ENCODE assay signal across 8 mouse cellular contexts in the genomic region with DNA sequence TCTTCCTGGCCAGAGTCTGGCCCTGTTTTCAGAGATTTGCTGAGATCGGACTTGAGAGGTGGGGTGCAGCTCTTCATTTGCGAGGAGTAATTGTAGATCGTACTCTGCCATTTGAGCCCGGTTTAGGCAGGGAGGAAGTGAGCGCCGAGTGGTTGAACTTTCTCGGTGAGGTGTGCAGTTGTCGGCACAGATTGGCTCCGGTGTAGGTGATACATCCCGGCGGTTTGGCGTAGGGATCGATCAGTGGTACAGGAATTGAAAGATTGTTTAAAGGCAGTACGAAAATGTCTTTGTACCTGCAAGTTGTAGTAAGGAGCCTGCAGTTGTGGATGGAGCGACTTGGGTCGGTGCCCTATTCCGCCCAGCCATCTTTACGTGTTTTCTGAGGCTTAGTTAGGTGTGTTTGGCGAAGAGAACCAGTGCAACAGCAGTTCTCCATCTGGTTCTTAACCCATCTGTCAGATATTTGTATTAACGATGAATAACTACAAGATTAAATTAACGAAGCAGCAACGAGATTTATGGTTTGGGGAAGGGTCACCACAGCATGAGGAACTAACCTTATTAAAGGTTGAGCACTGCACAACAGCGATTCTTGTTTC. TPM values are rescaled to one million over a fixed set of nuclear protein-coding genes. Genes with fewer than 3 reads are reported as not detected.
A peak's percentile ranks its signal among the peaks of the same experiment; 100 is the strongest.
DNase-seq lines count a peak whose midpoint lies in the region; ATAC-seq and TF ChIP-seq lines count a peak whose summit lies in the region.

No protein-coding gene starts in this region.

- no peak; a peak in 1 of 4 replicates for TF ChIP-seq POLR2A in MEL (IDR thresholded peaks at IDR 0.05; ENCODE audit: control insufficient read depth in 1 of 2, insufficient read depth in 1 of 2, low read depth in 1 of 2, low read length in 2 of 2, poor library complexity in 1 of 2)
- no peak for TF ChIP-seq POLR2A in limb, embryonic 14.5 days (IDR thresholded peaks at IDR 0.05; ENCODE audit: borderline replicate concordance, extremely low read depth, insufficient read depth, insufficient read length)

- no peaks in the 10 kb centered on the region for H3K27me3 ChIP-seq in MEL (ENCODE audit: control insufficient read depth in 1 of 2, insufficient read depth in 2 of 2, low read length in 2 of 2)
- peaks cover 11% of the 10 kb centered on the region for H3K27me3 ChIP-seq in erythroblast, embryonic 14.5 days (ENCODE audit: control insufficient read depth)
- H3K27me3 ChIP-seq in limb, embryonic 14.5 days (ENCODE audit: control insufficient read depth, insufficient read depth, low read length) = no peaks in the 10 kb centered on the region

- intact Hi-C loops in left cerebral cortex, adult 2 months (cut with DNase I) = loop anchor here (10.0 kb wide), 1 partner anchor 364 kb away; the partner anchor contains the start of gene Dr1
- intact Hi-C loops in left cerebral cortex, postnatal 36 days (cut with DNase I) = loop anchor here (2.0 kb wide), 1 partner anchor 32 kb away; no protein-coding TSS in a partner anchor

- no peak for DNase-seq in left cerebral cortex, adult 2 months (ENCODE audit: extremely low spot score in 1 of 2, low spot score in 2 of 2)
- DNase-seq in left cerebral cortex, postnatal 36 days (ENCODE audit: low spot score in 2 of 2) = no peak
- DNase-seq in MEL (ENCODE audit: low read depth, low spot score) = peak; percentile 66
- DNase-seq in limb, embryonic 14.5 days (ENCODE audit: low spot score) = no peak
- no peak for DNase-seq in thymus, postnatal 4 days
- no peak for DNase-seq in kidney, adult 9 months

- H3K9me3 ChIP-seq in MEL (replicated peaks; ENCODE audit: insufficient read depth, low read length) = no peaks in the 10 kb centered on the region
- no peaks in the 10 kb centered on the region for H3K9me3 ChIP-seq in erythroblast, embryonic 14.5 days (ENCODE audit: control insufficient read depth, low read length)
- no peaks in the 10 kb centered on the region for H3K9me3 ChIP-seq in limb, embryonic 14.5 days (ENCODE audit: control insufficient read depth, low read length)

- H3K4me3 ChIP-seq in left cerebral cortex, adult 2 months = peak overlapping the region; percentile 81
- peak overlapping the region; percentile 76 to 92 for H3K4me3 ChIP-seq in MEL (ENCODE audit: control insufficient read depth in 1 of 2, insufficient read depth in 1 of 2, low read depth in 2 of 2, low read length in 2 of 2)
- peak overlapping the region; percentile 100 for H3K4me3 ChIP-seq in erythroblast, embryonic 14.5 days (replicated peaks)
- peak overlapping the region; percentile 99 for H3K4me3 ChIP-seq in limb, embryonic 14.5 days (replicated peaks; ENCODE audit: low read length)

- ATAC-seq in limb, embryonic 14.5 days (ENCODE audit: low FRiP score, low read depth) = peak; percentile 13; the same call in 1 of the 2 replicates
- peak; percentile 48; the same call in 1 of the 2 replicates for ATAC-seq in neutrophil, adult 5-6 weeks (ENCODE audit: extremely low read depth, insufficient number of reproducible peaks, low FRiP score, poor library complexity, severe bottlenecking)

- peak overlapping the region; percentile 99 for H3K9ac ChIP-seq in MEL (ENCODE audit: control insufficient read depth, low read depth, low read length, poor library complexity, severe bottlenecking)
- H3K9ac ChIP-seq in limb, embryonic 14.5 days (ENCODE audit: low read depth, low read length, severe bottlenecking) = peak overlapping the region; percentile 99

- H3K27ac ChIP-seq in left cerebral cortex, adult 2 months = peak overlapping the region; percentile 88
- peak overlapping the region; percentile 54 for H3K27ac ChIP-seq in MEL (ENCODE audit: control insufficient read depth, low read depth, low read length)
- H3K27ac ChIP-seq in limb, embryonic 14.5 days (replicated peaks; ENCODE audit: low read depth, low read length) = peak overlapping the region; percentile 89

- peaks cover 37% of the 10 kb centered on the region for H3K79me2 ChIP-seq in MEL (ENCODE audit: control insufficient read depth, insufficient read depth, low read length, poor library complexity)

- TF ChIP-seq EP300 in MEL (IDR thresholded peaks at IDR 0.05; ENCODE audit: low read depth in 1 of 2, low read length in 2 of 2) = no peak

- no peak for TF ChIP-seq CTCF in left cerebral cortex, adult 2 months (IDR thresholded peaks at IDR 0.05)
- no peak for TF ChIP-seq CTCF in MEL (IDR thresholded peaks at IDR 0.05 in 2 of 3, conservative IDR thresholded peaks at IDR 0.05 in 1 of 3; ENCODE audit: control insufficient read depth in 1 of 3, insufficient read depth in 1 of 3, low read depth in 2 of 3, low read length in 3 of 3, poor library complexity in 1 of 3, severe bottlenecking in 1 of 3)

- H3K4me1 ChIP-seq in MEL (ENCODE audit: control insufficient read depth in 1 of 2, insufficient read depth in 2 of 2, low read length in 2 of 2) = peaks cover 2 to 7% of the 10 kb centered on the region in 2 experiments; a peak in 2 of 4 replicates
- peaks cover 32% of the 10 kb centered on the region for H3K4me1 ChIP-seq in erythroblast, embryonic 14.5 days (ENCODE audit: control insufficient read depth)
- 0 out of 2 replicates have a peak, but pooled peaks cover 3% of the 10 kb centered on the region for H3K4me1 ChIP-seq in limb, embryonic 14.5 days (ENCODE audit: control insufficient read depth, insufficient read depth, low read length)

- peaks cover 21 to 36% of the 10 kb centered on the region in 2 experiments for H3K36me3 ChIP-seq in MEL (ENCODE audit: control insufficient read depth in 1 of 2, insufficient read depth in 2 of 2, low read length in 2 of 2)
- H3K36me3 ChIP-seq in erythroblast, embryonic 14.5 days (ENCODE audit: control insufficient read depth) = peaks cover 42% of the 10 kb centered on the region
- H3K36me3 ChIP-seq in limb, embryonic 14.5 days (ENCODE audit: control insufficient read depth, insufficient read depth, low read length) = peaks cover 41% of the 10 kb centered on the region

- under 1% methylated on average over 23 of the region's 23 CpGs for WGBS in limb, embryonic 14.5 days

- no peak for TF ChIP-seq RAD21 in MEL (IDR thresholded peaks at IDR 0.05; ENCODE audit: low read depth, low read length)

- peak overlapping the region; percentile 72 for H3K4me2 ChIP-seq in limb, embryonic 14.5 days (replicated peaks; ENCODE audit: low read depth, low read length, severe bottlenecking)

TF ChIP-seq in MEL, 35 proteins besides CTCF, POLR2A, EP300 and RAD21:
- TF ChIP-seq POLR2AphosphoS2 (IDR thresholded peaks at IDR 0.05; ENCODE audit: low read length) (0 out of 2 replicates have a peak, but pooled peaks have one; percentile 36), BHLHE40 (IDR thresholded peaks at IDR 0.05; ENCODE audit: borderline replicate concordance, low read depth, low read length) (no peak)

RNA-seq across cellular contexts. Expression of gene Rpl5, which starts 0.8 kb away (rescaled TPM):
- 10 to 100 TPM; 53.8 to 61.6 TPM for total RNA-seq in left cerebral cortex, adult 2 months (2021)
- 10 to 100 TPM; 51.5 to 67.5 TPM for total RNA-seq in left cerebral cortex, postnatal 36 days (2021)
- total RNA-seq in MEL (2012; rRNA removed) = 533 and 601 TPM in 2 replicates
- polyA plus RNA-seq in MEL (2012; ENCODE audit: insufficient read depth in 1 of 2, insufficient read length in 2 of 2, low read depth in 1 of 2, low replicate concordance in 2 of 2, missing spikeins in 1 of 2) = 10 to 100 TPM in 1 of 2 experiments, not detected in 1; 43.2 TPM
- 13.2 and 13.5 TPM in 2 replicates for polyA plus RNA-seq in erythroblast, embryonic 14.5 days (2012)
- polyA plus RNA-seq in limb, embryonic 14.5 days (2012; rRNA removed) = 257 and 273 TPM in 2 replicates
- 66.4 and 68.7 TPM in 2 replicates for polyA plus RNA-seq in limb, embryonic 14.5 days (2014; fragmentation: Nextera tagmentation; extraction: Ambion mirVana)
- total RNA-seq in neutrophil, adult 5-6 weeks (2017) = 399 and 518 TPM in 2 replicates

RNA-seq across cellular contexts. Expression of gene Evi5, which starts 26.2 kb away (rescaled TPM):
- total RNA-seq in left cerebral cortex, adult 2 months (2021) = 10 to 100 TPM; 85.7 to 88.7 TPM
- total RNA-seq in left cerebral cortex, postnatal 36 days (2021) = 10 to 100 TPM; 73.4 to 88.4 TPM
- 4.6 and 5.4 TPM in 2 replicates for total RNA-seq in MEL (2012; rRNA removed)
- 1 to 10 TPM in 1 of 2 experiments, not detected in 1; 8.4 TPM for polyA plus RNA-seq in MEL (2012; ENCODE audit: insufficient read depth in 1 of 2, insufficient read length in 2 of 2, low read depth in 1 of 2, low replicate concordance in 2 of 2, missing spikeins in 1 of 2)
- polyA plus RNA-seq in erythroblast, embryonic 14.5 days (2012) = 1.5 and 1.9 TPM in 2 replicates
- polyA plus RNA-seq in limb, embryonic 14.5 days (2012; rRNA removed) = 28.7 and 31.2 TPM in 2 replicates
- 60.2 and 70.8 TPM in 2 replicates for polyA plus RNA-seq in limb, embryonic 14.5 days (2014; fragmentation: Nextera tagmentation; extraction: Ambion mirVana)
- 23.6 and 27.4 TPM in 2 replicates for total RNA-seq in neutrophil, adult 5-6 weeks (2017)
